Mouse (Mus musculus): ENCODE data around the gene Vsig2. TPM values are rescaled to one million over a fixed set of nuclear protein-coding genes. Genes with fewer than 3 reads are reported as not detected.

Gene Vsig2
- polyA plus RNA-seq, 1 experiment: 3.7 TPM

GRCm38 (mm10) chr9:37593690-37594089 lies 54.6 kb downstream of the Vsig2 start:
- TF ChIP-seq CTCF (IDR thresholded peaks at IDR 0.05; ENCODE audit: extremely low read depth, insufficient read depth, insufficient read length, insufficient replicate concordance): no peak
- TF ChIP-seq POLR2A (IDR thresholded peaks at IDR 0.05; ENCODE audit: low read depth, low read length): no peak
- no peaks in the 10 kb centered on the region for H3K27me3 ChIP-seq (ENCODE audit: control insufficient read depth, insufficient read depth, low read length)
- H3K4me1 ChIP-seq (ENCODE audit: control insufficient read depth, insufficient read depth, insufficient read length): no peaks in the 10 kb centered on the region
- H3K36me3 ChIP-seq (ENCODE audit: control insufficient read depth, insufficient read depth, low read length): no peaks in the 10 kb centered on the region
- H3K4me3 ChIP-seq (ENCODE audit: extremely low read depth, insufficient read depth, insufficient read length): no peak overlapping the region
- no peak for DNase-seq (ENCODE audit: low read depth in 1 of 2, low spot score in 2 of 2)
- WGBS: 91% methylated on average over 3 of the region's 3 CpGs
- no peak overlapping the region for H3K27ac ChIP-seq (ENCODE audit: insufficient read depth, low read length)

Other genes starting within 250 kb of the Vsig2 start
- 1.4 and 3.2 TPM in 2 replicates for gene Ccdc15, start 190.8 kb upstream of the Vsig2 start, polyA plus RNA-seq (2012; rRNA removed)
- gene Hepacam, start 171.9 kb upstream of the Vsig2 start, polyA plus RNA-seq (2012; rRNA removed): 0.04 TPM in 1 of 2 replicates, not detected in the other
- 11.2 and 11.4 TPM in 2 replicates for gene Robo4, start 137.4 kb upstream of the Vsig2 start, polyA plus RNA-seq (2012; rRNA removed)
- gene Robo3, start 106.0 kb upstream of the Vsig2 start, polyA plus RNA-seq (2012; rRNA removed): 0.81 and 1.0 TPM in 2 replicates
- gene Msantd2, start 49.9 kb upstream of the Vsig2 start, polyA plus RNA-seq (2012; rRNA removed): 18.6 and 21.8 TPM in 2 replicates
- gene Esam, start 11.2 kb upstream of the Vsig2 start, polyA plus RNA-seq (2012; rRNA removed): 19.2 and 19.6 TPM in 2 replicates
- gene Nrgn, start 13.6 kb downstream of the Vsig2 start, polyA plus RNA-seq (2012; rRNA removed): 35.3 and 45.1 TPM in 2 replicates
- gene Siae, start 16.4 kb downstream of the Vsig2 start, polyA plus RNA-seq (2012; rRNA removed): 3.5 and 3.8 TPM in 2 replicates
- gene Spa17, start 74.5 kb downstream of the Vsig2 start, polyA plus RNA-seq (2012; rRNA removed): 0.21 TPM in 1 of 2 replicates, not detected in the other
- 20.7 and 22.2 TPM in 2 replicates for gene Tbrg1, start 118.1 kb downstream of the Vsig2 start, polyA plus RNA-seq (2012; rRNA removed)
- gene Panx3, start 130.0 kb downstream of the Vsig2 start, polyA plus RNA-seq (2012; rRNA removed): not detected in 2 replicates
- gene Olfr160, start 177.0 kb downstream of the Vsig2 start, polyA plus RNA-seq (2012; rRNA removed): not detected in 2 replicates
- gene Olfr874, start 205.9 kb downstream of the Vsig2 start, polyA plus RNA-seq (2012; rRNA removed): not detected in 2 replicates
- not detected in 2 replicates for gene Olfr875, start 232.6 kb downstream of the Vsig2 start, polyA plus RNA-seq (2012; rRNA removed)

All from spleen, adult 2 months (tissue).